ENCODE assay signal across 8 mouse cellular contexts in the genomic region with DNA sequence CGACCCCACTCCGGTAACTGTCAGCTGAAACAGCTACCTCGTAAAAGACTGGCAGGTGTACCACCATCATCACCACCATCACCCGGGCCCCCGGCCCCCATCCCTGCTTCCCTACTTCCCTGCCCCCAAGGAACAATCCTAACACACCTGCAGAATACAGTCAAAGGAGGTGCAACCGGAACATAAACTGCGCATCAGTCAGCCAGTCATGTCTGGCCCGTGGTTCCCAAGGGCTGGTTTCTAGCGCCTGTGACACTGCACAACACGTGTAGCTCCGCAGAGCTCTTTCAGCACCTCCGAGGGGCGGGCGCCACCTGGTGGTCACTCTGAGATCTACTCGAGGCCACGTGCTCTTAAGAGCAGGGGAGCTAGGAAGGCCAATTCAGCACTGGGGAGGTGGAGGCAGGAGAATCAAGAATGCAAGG. TPM values are rescaled to one million over a fixed set of nuclear protein-coding genes. Genes with fewer than 3 reads are reported as not detected.
DNase-seq lines count a peak whose midpoint lies in the region; ATAC-seq lines count a peak whose summit lies in the region.

No protein-coding gene starts in this region.

- H3K9me3 ChIP-seq in intestine, embryonic 15.5 days = no peaks in the 10 kb centered on the region
- H3K9me3 ChIP-seq in midbrain, embryonic 10.5 days (replicated peaks) = no peaks in the 10 kb centered on the region

- intact Hi-C loops in left cerebral cortex, postnatal 14 days (cut with DNase I) = loop anchor here (5.0 to 10.0 kb wide), 2 partner anchors 98 to 725 kb away; no protein-coding TSS in a partner anchor

- H3K36me3 ChIP-seq in intestine, embryonic 15.5 days = no peaks in the 10 kb centered on the region
- no peaks in the 10 kb centered on the region for H3K36me3 ChIP-seq in midbrain, embryonic 10.5 days

- DNase-seq in ZHBTc4 (ENCODE audit: low read depth, low spot score) = peak; percentile 97
- peak; percentile 96 for DNase-seq in gastrocnemius, postnatal 10 days
- peak; percentile 86 to 88 for DNase-seq in left cerebral cortex, postnatal 14 days (ENCODE audit: low spot score in 2 of 2)
- peak; percentile 87 for DNase-seq in midbrain, embryonic 10.5 days (ENCODE audit: low spot score)
- peak; percentile 64 to 71 for DNase-seq in right cerebral cortex, postnatal 36 days (ENCODE audit: low spot score in 2 of 2)
- DNase-seq in yolk sac, embryonic 10.5 days (ENCODE audit: low spot score) = peak; percentile 76

- no peak overlapping the region for H3K4me3 ChIP-seq in intestine, embryonic 15.5 days (replicated peaks)
- H3K4me3 ChIP-seq in midbrain, embryonic 10.5 days = no peak overlapping the region

- H3K27me3 ChIP-seq in intestine, embryonic 15.5 days (replicated peaks) = no peaks in the 10 kb centered on the region
- 0 out of 2 replicates have a peak, but pooled peaks cover 6% of the 10 kb centered on the region for H3K27me3 ChIP-seq in midbrain, embryonic 10.5 days (ENCODE audit: low read depth, poor library complexity, severe bottlenecking)

- H3K4me1 ChIP-seq in intestine, embryonic 15.5 days (replicated peaks) = 0 out of 2 replicates have a peak, but pooled peaks cover 4% of the 10 kb centered on the region
- peaks cover 24% of the 10 kb centered on the region for H3K4me1 ChIP-seq in midbrain, embryonic 10.5 days

- ATAC-seq in common myeloid progenitor, adult 5-6 weeks (replicated peaks; ENCODE audit: low read depth, poor library complexity, severe bottlenecking) = peak; percentile 98
- peak; percentile 90 for ATAC-seq in intestine, embryonic 15.5 days

- H3K27ac ChIP-seq in intestine, embryonic 15.5 days = no peak overlapping the region
- H3K27ac ChIP-seq in midbrain, embryonic 10.5 days (replicated peaks) = peak overlapping the region; percentile 46; the same call in 1 of the 2 replicates

- no peak overlapping the region for H3K4me2 ChIP-seq in intestine, embryonic 15.5 days (replicated peaks)

- WGBS in intestine, embryonic 15.5 days = 29% methylated on average over 16 of the region's 16 CpGs
- WGBS in midbrain, embryonic 10.5 days = 33% methylated on average over 16 of the region's 16 CpGs

- no peak overlapping the region for H3K9ac ChIP-seq in intestine, embryonic 15.5 days

RNA-seq across cellular contexts. Expression of a gene that starts 2.6 kb away (rescaled TPM):
- total RNA-seq in common myeloid progenitor, adult 5-6 weeks (2017) = 57.4 and 61.9 TPM in 2 replicates
- 10 to 100 TPM; 26.1 to 28.9 TPM for total RNA-seq in gastrocnemius, postnatal 10 days (2021)
- polyA plus RNA-seq in intestine, embryonic 15.5 days (2015; fragmentation: Nextera tagmentation; extraction: Ambion mirVana) = 96.4 and 101 TPM in 2 replicates
- total RNA-seq in left cerebral cortex, postnatal 14 days (2021) = 10 to 100 TPM; 31.9 to 34.2 TPM
- polyA plus RNA-seq in midbrain, embryonic 10.5 days (2016; fragmentation: Nextera tagmentation; extraction: Ambion mirVana) = 93.1 and 96.4 TPM in 2 replicates
